Mouse (Mus musculus) hindbrain, postnatal 0 days (tissue): ENCODE data around the gene Fam13a. TPM values are rescaled to one million over a fixed set of nuclear protein-coding genes. Genes with fewer than 3 reads are reported as not detected.
A peak's percentile ranks its signal among the peaks of the same experiment; 100 is the strongest.

ENCODE experiments used
- ATAC-seq: fragments of 200-750 bp; cut with Nextera tagmentation; 2 replicates; pipeline ENCODE4 v1.8.0; 2017; ENCODE audit warnings: mild to moderate bottlenecking, moderate TSS enrichment, moderate library complexity
- DNase-seq: peaks from one replicate; pipeline ENCODE4 v3.0.0-alpha.2; 2015; ENCODE audit warnings: low spot score
- H3K27ac ChIP-seq: fragments of 300-500 bp; sonication (generic); 2 replicates; pipeline ENCODE4 v1.5.1; 2014; ENCODE audit warnings: mild to moderate bottlenecking
- H3K27me3 ChIP-seq: fragments of 300-500 bp; sonication (generic); 2 replicates; pipeline ENCODE4 v1.6.1; 2014; ENCODE audit warnings: low read length, mixed read lengths; ENCODE audit not compliant: insufficient read depth
- H3K36me3 ChIP-seq: fragments of 300-500 bp; sonication (generic); 2 replicates; pipeline ENCODE4 v1.6.1; 2014; ENCODE audit warnings: low read length, mixed read lengths; ENCODE audit not compliant: insufficient read depth
- H3K4me1 ChIP-seq: fragments of 300-500 bp; sonication (generic); 2 replicates; pipeline ENCODE4 v1.6.1; 2014; ENCODE audit warnings: antibody characterized with exemption, low read length, mixed read lengths; ENCODE audit not compliant: insufficient read depth
- H3K4me2 ChIP-seq: fragments of 300-500 bp; sonication (generic); 2 replicates; pipeline ENCODE4 v1.6.1; 2014; ENCODE audit warnings: low read depth, mild to moderate bottlenecking, low read length, moderate library complexity, mixed read lengths
- H3K4me3 ChIP-seq: fragments of 300-500 bp; sonication (generic); 2 replicates; pipeline ENCODE4 v1.5.1; 2014; ENCODE audit warnings: low read length
- H3K9ac ChIP-seq: fragments of 300-500 bp; sonication (generic); replicated peaks from 2 replicates; pipeline ENCODE4 v1.6.1; 2014; ENCODE audit warnings: mild to moderate bottlenecking, low read length, moderate library complexity, mixed read lengths
- H3K9me3 ChIP-seq: fragments of 300-500 bp; sonication (generic); 2 replicates; pipeline ENCODE4 v1.6.1; 2016; ENCODE audit warnings: low read length, mixed read lengths
- CTCF ChIP-seq: IDR thresholded peaks from 2 replicates; pipeline ENCODE4 v1.5.1; 2016; ENCODE audit warnings: antibody characterized with exemption, control low read depth, low read depth
- WGBS: fragments of 180-500 bp; shearing (Covaris S2); extraction: QIAGEN DNeasy Blood & Tissue Kit; methylation state at CpG from one replicate; pipeline ENCODE4 v1.1.7; 2014; 5-methylcytosine and 5-hydroxymethylcytosine counted together
- polyA plus RNA-seq: library from polyadenylated mRNA; unstranded; fragments of >200 nt; fragmentation: Nextera tagmentation; extraction: Ambion mirVana; gene quantifications from 2 replicates; pipeline ENCODE4 v1.2.1, GENCODE M21; 2015
- total RNA-seq: library from RNA; depleted of rRNA; stranded (reverse); fragments of >200 nt; gene quantifications from 2 replicates; pipeline ENCODE4 v1.2.3, GENCODE M21; 2014

The Fam13a gene
- total and polyA plus RNA-seq, 2 experiments from 2014 or later, result 5.1 to 14.3 TPM

- H3K4me3 ChIP-seq, result peak overlapping the region; percentile 60
- WGBS, result 41% methylated on average over 6 of the region's 6 CpGs
- H3K9ac ChIP-seq, result peak overlapping the region; percentile 62
- no peak for TF ChIP-seq CTCF
- H3K27ac ChIP-seq, result peak overlapping the region; percentile 83
- no peaks in the 10 kb centered on the region for H3K36me3 ChIP-seq
- no peak for DNase-seq
- no peaks in the 10 kb centered on the region for H3K9me3 ChIP-seq
- peaks cover 7% of the 10 kb centered on the region for H3K4me1 ChIP-seq
- H3K27me3 ChIP-seq, result no peaks in the 10 kb centered on the region
- peak overlapping the region; percentile 66 for H3K4me2 ChIP-seq
- no peak for ATAC-seq
Observed at GRCm38 (mm10) chr6:59023455-59024163, 740 bp downstream of the Fam13a start.

DNA sequence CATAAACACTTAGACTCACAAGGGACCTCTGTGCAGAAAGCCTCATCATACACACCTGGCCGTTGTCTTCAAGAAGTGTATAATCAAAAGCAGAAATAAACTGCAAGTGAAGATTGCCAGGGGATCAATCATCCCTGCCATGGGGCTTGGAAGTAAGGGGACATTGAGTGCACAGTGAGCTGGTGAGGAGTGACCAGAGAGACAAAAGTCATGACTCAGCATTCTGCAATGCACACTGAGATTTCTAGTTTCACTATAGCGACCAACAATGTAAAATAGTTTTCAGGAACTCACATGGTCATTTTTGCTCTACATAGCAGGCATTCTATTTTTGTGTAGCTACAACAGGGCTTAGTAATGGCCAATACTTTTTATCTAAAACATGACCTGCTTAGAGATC lies 1.7 kb downstream of the Fam13a start:
- H3K9me3 ChIP-seq, result no peaks in the 10 kb centered on the region
- no peak for TF ChIP-seq CTCF
- H3K4me2 ChIP-seq, result peak overlapping the region; percentile 66
- H3K27ac ChIP-seq, result no peak overlapping the region
- WGBS, result 77% methylated on average over 2 of the region's 2 CpGs
- ATAC-seq (no peak), DNase-seq (no peak)
- no peak overlapping the region for H3K4me3 ChIP-seq
- H3K27me3 ChIP-seq, result no peaks in the 10 kb centered on the region
- no peak overlapping the region for H3K9ac ChIP-seq
- H3K4me1 ChIP-seq, result peaks cover 7% of the 10 kb centered on the region
- no peaks in the 10 kb centered on the region for H3K36me3 ChIP-seq

DNA sequence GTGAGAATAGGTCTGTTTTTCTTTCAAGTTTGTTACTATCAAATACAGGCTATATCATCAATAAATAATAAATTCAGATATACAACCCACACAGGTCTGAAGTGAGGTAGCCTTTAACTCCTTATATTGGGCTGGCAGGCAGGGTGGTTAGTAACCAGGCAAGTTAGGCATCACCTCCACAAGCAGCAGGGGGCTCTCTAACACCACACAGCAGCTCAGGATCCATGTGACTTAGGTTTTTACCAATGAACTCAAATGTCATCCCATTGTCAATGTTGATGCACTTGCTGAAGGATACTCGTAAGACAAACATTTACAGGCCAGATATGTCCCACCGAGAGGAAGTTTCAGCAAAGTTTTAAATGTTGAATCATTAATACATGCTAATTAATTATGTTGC lies 4.0 kb downstream of the Fam13a start:
- 91% methylated on average over 2 of the region's 2 CpGs for WGBS
- Histone ChIP-seq H3K9me3 (no peaks in the 10 kb centered on the region), H3K4me1 (peaks cover 7% of the 10 kb centered on the region), H3K27me3 (no peaks in the 10 kb centered on the region), H3K9ac (no peak overlapping the region), H3K36me3 (no peaks in the 10 kb centered on the region), H3K27ac (no peak overlapping the region), H3K4me2 (no peak overlapping the region), H3K4me3 (no peak overlapping the region)
- peak; percentile 22; the same call in 1 of the 2 replicates for TF ChIP-seq CTCF
- ATAC-seq, result no peak
- no peak for DNase-seq

GRCm38 (mm10) chr6:59019847-59020246 lies 4.5 kb downstream of the Fam13a start:
- no peak overlapping the region for H3K9ac ChIP-seq
- H3K36me3 ChIP-seq, result no peaks in the 10 kb centered on the region
- no peak overlapping the region for H3K27ac ChIP-seq
- no peak for TF ChIP-seq CTCF
- H3K9me3 ChIP-seq, result no peaks in the 10 kb centered on the region
- H3K27me3 ChIP-seq, result no peaks in the 10 kb centered on the region
- H3K4me2 ChIP-seq, result no peak overlapping the region
- ATAC-seq, result no peak
- H3K4me1 ChIP-seq, result peaks cover 7% of the 10 kb centered on the region
- WGBS, result 80% methylated on average over 1 of the region's 1 CpGs
- no peak overlapping the region for H3K4me3 ChIP-seq
- no peak for DNase-seq

- DNase-seq (no peak), ATAC-seq (peak; percentile 49; the same call in 1 of the 2 replicates)
- H3K4me1 ChIP-seq, result no peaks in the 10 kb centered on the region
- 64% methylated on average over 1 of the region's 1 CpGs for WGBS
- no peaks in the 10 kb centered on the region for H3K9me3 ChIP-seq
- H3K36me3 ChIP-seq, result no peaks in the 10 kb centered on the region
- TF ChIP-seq CTCF, result no peak
- H3K9ac ChIP-seq, result no peak overlapping the region
- H3K4me3 ChIP-seq, result no peak overlapping the region
- H3K27ac ChIP-seq, result no peak overlapping the region
- no peak overlapping the region for H3K4me2 ChIP-seq
- no peaks in the 10 kb centered on the region for H3K27me3 ChIP-seq
Observed at GRCm38 (mm10) chr6:59016336-59016832, 8.0 kb downstream of the Fam13a start.

DNA sequence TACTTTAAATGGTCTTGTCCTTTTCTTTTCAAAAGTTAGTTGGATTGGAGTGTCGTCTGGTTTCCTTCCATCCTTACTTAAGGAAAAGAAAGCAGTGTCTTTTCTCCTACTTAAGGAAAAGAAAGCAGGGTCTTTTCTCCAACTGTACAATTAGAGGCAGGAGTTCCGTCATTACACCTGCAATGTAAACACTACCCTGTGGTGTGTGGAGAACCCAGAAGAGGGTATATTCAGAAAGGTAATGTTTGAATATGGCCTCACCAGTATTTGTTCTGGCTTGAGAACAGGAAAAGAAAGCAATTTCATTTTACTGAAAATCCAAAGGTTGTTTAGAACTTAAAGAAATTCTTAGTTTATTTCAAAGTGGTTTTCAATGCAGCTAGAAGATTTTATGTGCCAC lies 9.6 kb downstream of the Fam13a start:
- whole genome bisulfite sequencing, result 81% methylated on average over 2 of the region's 2 CpGs
- Histone ChIP-seq H3K9ac (no peak overlapping the region), H3K27ac (no peak overlapping the region), H3K27me3 (no peaks in the 10 kb centered on the region), H3K4me2 (no peak overlapping the region), H3K4me1 (no peaks in the 10 kb centered on the region), H3K4me3 (no peak overlapping the region), H3K36me3 (no peaks in the 10 kb centered on the region), H3K9me3 (no peaks in the 10 kb centered on the region)
- TF ChIP-seq CTCF, result no peak
- no peak for ATAC-seq
- DNase-seq, result no peak
